Mouse (Mus musculus): Measurements from ENCODE around the gene Btbd6.

GRCm38 (mm10) chr12:112952926-112953565 lies 23.2 kb upstream of the Btbd6 start:
- TF ChIP-seq CTCF (IDR thresholded peaks at IDR 0.05; ENCODE audit: low read depth, low read length) (no peak), POLR2A (IDR thresholded peaks at IDR 0.05; ENCODE audit: extremely low read depth, insufficient read depth, low read length) (no peak)
